Mouse (Mus musculus): ENCODE results near the gene Fgfr2. TPM values are rescaled to one million over a fixed set of nuclear protein-coding genes. Genes with fewer than 3 reads are reported as not detected.

The Fgfr2 gene
- polyA plus RNA-seq, 1 experiment from 2014 or later = 86.9 TPM

- H3K9me3 ChIP-seq (ENCODE audit: control insufficient read depth, low read length) = no peaks in the 10 kb centered on the region
- no peaks in the 10 kb centered on the region for H3K36me3 ChIP-seq (ENCODE audit: control insufficient read depth, insufficient read depth, low read length)
- no peaks in the 10 kb centered on the region for H3K27me3 ChIP-seq (ENCODE audit: control insufficient read depth, insufficient read depth, low read length)
- 90% methylated on average over 8 of the region's 8 CpGs for WGBS
- H3K9ac ChIP-seq (ENCODE audit: low read length) = no peak overlapping the region
- DNase-seq (ENCODE audit: low spot score) = no peak
- no peak for ATAC-seq (ENCODE audit: insufficient read depth, low FRiP score, low TSS enrichment)
- peaks cover 5% of the 10 kb centered on the region; the same call in 1 of the 2 replicates for H3K4me1 ChIP-seq (ENCODE audit: control insufficient read depth, insufficient read depth, low read length)
- no peak overlapping the region for H3K4me2 ChIP-seq (ENCODE audit: low read depth)
- no peak overlapping the region for H3K4me3 ChIP-seq (ENCODE audit: low read depth, low read length)
- no peak overlapping the region for H3K27ac ChIP-seq (ENCODE audit: low read depth, low read length)
Measured at GRCm38 (mm10) chr7:133052819-133053218, 70.3 kb downstream of the Fgfr2 start.

DNA sequence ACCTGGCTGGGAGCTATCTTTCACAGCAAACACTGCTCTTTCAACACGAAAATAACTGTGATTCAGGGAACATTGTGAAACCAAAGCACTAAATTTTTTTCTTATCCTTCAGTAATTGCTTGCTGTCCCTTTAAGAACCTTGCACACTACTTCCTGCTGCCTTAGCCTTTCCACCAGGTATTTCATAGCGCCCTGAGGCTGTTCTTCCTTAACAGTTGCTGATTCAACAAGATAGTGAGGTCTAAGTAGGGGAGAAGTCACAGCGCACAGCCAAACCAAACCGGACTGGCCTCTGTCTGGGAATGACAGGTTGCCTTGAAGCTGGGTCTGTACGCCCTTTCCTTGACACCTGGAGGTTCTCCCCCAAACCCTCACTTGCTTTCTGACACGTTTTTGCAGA, 72.5 kb downstream of the Fgfr2 start:
- no peak for ATAC-seq (ENCODE audit: insufficient read depth, low FRiP score, low TSS enrichment)
- Histone ChIP-seq H3K9me3 (ENCODE audit: control insufficient read depth, low read length) (no peaks in the 10 kb centered on the region), H3K27ac (ENCODE audit: low read depth, low read length) (no peak overlapping the region), H3K36me3 (ENCODE audit: control insufficient read depth, insufficient read depth, low read length) (no peaks in the 10 kb centered on the region), H3K9ac (ENCODE audit: low read length) (no peak overlapping the region), H3K4me3 (ENCODE audit: low read depth, low read length) (no peak overlapping the region), H3K4me1 (ENCODE audit: control insufficient read depth, insufficient read depth, low read length) (peaks cover 5% of the 10 kb centered on the region; the same call in 1 of the 2 replicates), H3K27me3 (ENCODE audit: control insufficient read depth, insufficient read depth, low read length) (no peaks in the 10 kb centered on the region), H3K4me2 (ENCODE audit: low read depth) (no peak overlapping the region)
- WGBS = 82% methylated on average over 6 of the region's 6 CpGs
- no peak for DNase-seq (ENCODE audit: low spot score)

DNA sequence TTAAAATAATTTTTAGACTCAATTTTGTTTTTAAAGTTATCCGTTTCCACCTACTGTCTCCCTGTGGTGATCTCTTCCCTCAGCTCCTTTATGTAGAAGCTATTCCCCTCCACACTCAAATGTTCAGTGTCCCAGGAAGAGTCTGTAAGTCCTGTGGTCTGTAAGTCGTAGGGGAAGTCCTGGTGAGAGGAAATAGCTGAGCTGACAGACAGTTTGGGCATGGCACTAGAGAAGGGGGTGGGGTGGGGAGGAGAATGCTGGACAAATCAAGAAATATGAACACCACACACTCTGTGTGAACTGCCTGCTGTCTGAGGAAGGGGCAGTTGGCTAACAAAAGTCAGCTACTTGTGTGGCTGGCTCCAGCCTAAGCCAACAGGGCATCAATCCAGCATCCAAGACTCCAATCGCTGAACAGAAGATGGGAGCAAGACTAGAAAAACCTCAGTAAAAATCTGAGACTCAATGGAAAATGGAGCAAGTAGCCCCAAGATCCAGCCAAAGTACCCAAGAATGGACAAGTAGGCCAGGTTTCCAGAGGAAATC, 75.0 kb downstream of the Fgfr2 start:
- Histone ChIP-seq H3K4me2 (ENCODE audit: low read depth) (no peak overlapping the region), H3K27ac (ENCODE audit: low read depth, low read length) (no peak overlapping the region), H3K4me3 (ENCODE audit: low read depth, low read length) (no peak overlapping the region), H3K9ac (ENCODE audit: low read length) (no peak overlapping the region), H3K9me3 (ENCODE audit: control insufficient read depth, low read length) (no peaks in the 10 kb centered on the region), H3K36me3 (ENCODE audit: control insufficient read depth, insufficient read depth, low read length) (no peaks in the 10 kb centered on the region), H3K4me1 (ENCODE audit: control insufficient read depth, insufficient read depth, low read length) (peaks cover 5% of the 10 kb centered on the region; the same call in 1 of the 2 replicates), H3K27me3 (ENCODE audit: control insufficient read depth, insufficient read depth, low read length) (no peaks in the 10 kb centered on the region)
- ATAC-seq (ENCODE audit: insufficient read depth, low FRiP score, low TSS enrichment) (no peak), DNase-seq (ENCODE audit: low spot score) (no peak)
- 74% methylated on average over 3 of the region's 3 CpGs for WGBS

DNA sequence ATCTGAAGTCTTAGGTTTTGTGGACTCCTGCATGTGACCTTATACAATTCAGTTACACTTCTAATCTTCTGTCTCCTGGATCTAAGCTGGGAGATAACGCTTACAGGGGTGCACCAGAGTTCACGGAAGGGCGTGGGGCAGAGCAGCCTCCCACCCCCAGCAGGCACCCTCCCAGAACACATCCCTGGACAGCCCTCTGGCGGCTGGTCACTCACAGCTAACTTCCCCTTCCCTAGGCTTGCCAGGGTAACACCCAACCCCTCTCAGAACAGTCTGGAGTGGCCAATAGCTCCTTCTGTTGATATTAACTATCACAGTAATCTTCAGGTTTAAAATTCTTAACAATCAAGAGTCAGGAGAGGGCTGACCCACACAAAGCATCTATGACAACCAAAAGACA, 75.9 kb downstream of the Fgfr2 start:
- no peak overlapping the region for H3K9ac ChIP-seq (ENCODE audit: low read length)

GRCm38 (mm10) chr7:133044721-133045120, 78.4 kb downstream of the Fgfr2 start:
- H3K4me2 ChIP-seq (ENCODE audit: low read depth) = no peak overlapping the region

More for the DNA sequence above, 75.9 kb downstream of the Fgfr2 start:
- Histone ChIP-seq H3K4me3 (ENCODE audit: low read depth, low read length) (no peak overlapping the region), H3K27ac (ENCODE audit: low read depth, low read length) (no peak overlapping the region), H3K4me1 (ENCODE audit: control insufficient read depth, insufficient read depth, low read length) (peaks cover 5% of the 10 kb centered on the region; the same call in 1 of the 2 replicates), H3K36me3 (ENCODE audit: control insufficient read depth, insufficient read depth, low read length) (no peaks in the 10 kb centered on the region), H3K9me3 (ENCODE audit: control insufficient read depth, low read length) (no peaks in the 10 kb centered on the region), H3K27me3 (ENCODE audit: control insufficient read depth, insufficient read depth, low read length) (no peaks in the 10 kb centered on the region), H3K4me2 (ENCODE audit: low read depth) (no peak overlapping the region)
- 86% methylated on average over 4 of the region's 4 CpGs for WGBS
- no peak for ATAC-seq (ENCODE audit: insufficient read depth, low FRiP score, low TSS enrichment)
- no peak for DNase-seq (ENCODE audit: low spot score)

DNA sequence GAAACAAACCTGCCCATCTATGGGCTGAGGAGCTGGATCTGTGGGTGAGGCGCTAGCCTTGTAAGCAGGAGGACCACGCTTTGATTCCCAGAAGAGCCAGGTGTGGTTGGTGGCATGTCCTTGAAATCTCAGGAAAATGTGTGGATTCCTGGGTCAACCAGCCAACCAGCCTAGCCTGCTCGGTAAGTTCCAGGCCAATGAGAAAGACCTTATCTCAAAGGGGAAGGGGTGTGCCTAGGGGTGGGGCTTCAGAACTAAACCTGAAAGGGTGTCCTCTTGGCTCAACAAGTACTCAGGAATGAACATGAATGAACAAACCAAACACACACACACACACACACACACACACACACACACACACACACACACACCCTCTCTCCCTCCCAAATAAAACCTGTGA, 81.4 kb downstream of the Fgfr2 start:
- Histone ChIP-seq H3K4me3 (ENCODE audit: low read depth, low read length) (no peak overlapping the region), H3K9ac (ENCODE audit: low read length) (no peak overlapping the region), H3K27me3 (ENCODE audit: control insufficient read depth, insufficient read depth, low read length) (no peaks in the 10 kb centered on the region), H3K27ac (ENCODE audit: low read depth, low read length) (no peak overlapping the region), H3K4me1 (ENCODE audit: control insufficient read depth, insufficient read depth, low read length) (peaks cover 15% of the 10 kb centered on the region; the same call in 1 of the 2 replicates), H3K4me2 (ENCODE audit: low read depth) (no peak overlapping the region), H3K36me3 (ENCODE audit: control insufficient read depth, insufficient read depth, low read length) (no peaks in the 10 kb centered on the region), H3K9me3 (ENCODE audit: control insufficient read depth, low read length) (no peaks in the 10 kb centered on the region)
- DNase-seq (ENCODE audit: low spot score) (no peak), ATAC-seq (ENCODE audit: insufficient read depth, low FRiP score, low TSS enrichment) (no peak)
- 83% methylated on average over 3 of the region's 3 CpGs for WGBS

More at GRCm38 (mm10) chr7:133044721-133045120, 78.4 kb downstream of the Fgfr2 start:
- no peaks in the 10 kb centered on the region for H3K9me3 ChIP-seq (ENCODE audit: control insufficient read depth, low read length)
- 33% methylated on average over 4 of the region's 4 CpGs for WGBS
- H3K9ac ChIP-seq (ENCODE audit: low read length) = no peak overlapping the region
- peaks cover 12% of the 10 kb centered on the region; the same call in 1 of the 2 replicates for H3K4me1 ChIP-seq (ENCODE audit: control insufficient read depth, insufficient read depth, low read length)
- H3K27ac ChIP-seq (ENCODE audit: low read depth, low read length) = no peak overlapping the region
- no peaks in the 10 kb centered on the region for H3K36me3 ChIP-seq (ENCODE audit: control insufficient read depth, insufficient read depth, low read length)
- H3K4me3 ChIP-seq (ENCODE audit: low read depth, low read length) = no peak overlapping the region
- ATAC-seq (ENCODE audit: insufficient read depth, low FRiP score, low TSS enrichment) (no peak), DNase-seq (ENCODE audit: low spot score) (no peak)
- H3K27me3 ChIP-seq (ENCODE audit: control insufficient read depth, insufficient read depth, low read length) = no peaks in the 10 kb centered on the region

DNA sequence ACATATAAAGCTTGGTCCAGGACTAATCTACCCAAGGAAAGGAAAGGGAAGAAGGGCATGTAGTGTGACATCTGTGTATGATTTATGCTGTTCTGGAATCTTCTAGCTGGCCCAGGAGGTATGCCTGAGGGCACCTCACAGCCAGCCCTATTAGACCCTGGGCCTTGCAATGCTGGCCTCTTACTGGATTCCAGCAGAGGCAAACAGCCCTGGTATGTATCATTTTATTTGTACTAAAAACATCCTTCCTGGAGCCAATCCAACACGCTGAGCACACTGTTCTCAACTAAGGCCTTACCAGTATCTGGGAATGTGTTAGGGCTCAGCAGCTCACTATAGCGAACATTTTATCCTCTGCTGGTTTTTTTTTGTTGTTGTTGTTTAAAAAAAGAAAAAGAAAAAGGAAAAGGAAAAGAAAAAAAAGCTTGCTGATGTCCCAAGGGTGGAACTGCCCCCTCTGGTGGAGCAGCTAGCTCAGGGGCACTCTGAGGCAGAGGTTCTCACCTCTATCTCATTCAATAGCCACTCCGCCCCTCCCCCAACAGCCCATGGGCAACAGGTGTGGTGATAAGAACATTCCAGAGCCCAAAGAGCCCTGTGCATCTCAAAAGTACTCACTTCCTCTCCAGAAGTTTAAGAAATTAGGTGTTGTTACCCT, 82.3 kb downstream of the Fgfr2 start:
- H3K9me3 ChIP-seq (ENCODE audit: control insufficient read depth, low read length) = no peaks in the 10 kb centered on the region
- no peaks in the 10 kb centered on the region for H3K36me3 ChIP-seq (ENCODE audit: control insufficient read depth, insufficient read depth, low read length)
- H3K4me3 ChIP-seq (ENCODE audit: low read depth, low read length) = no peak overlapping the region
- DNase-seq (ENCODE audit: low spot score) (no peak), ATAC-seq (ENCODE audit: insufficient read depth, low FRiP score, low TSS enrichment) (no peak)
- no peak overlapping the region for H3K9ac ChIP-seq (ENCODE audit: low read length)
- H3K4me1 ChIP-seq (ENCODE audit: control insufficient read depth, insufficient read depth, low read length) = peaks cover 19% of the 10 kb centered on the region; the same call in 1 of the 2 replicates
- no peak overlapping the region for H3K4me2 ChIP-seq (ENCODE audit: low read depth)
- no peaks in the 10 kb centered on the region for H3K27me3 ChIP-seq (ENCODE audit: control insufficient read depth, insufficient read depth, low read length)
- H3K27ac ChIP-seq (ENCODE audit: low read depth, low read length) = no peak overlapping the region
- 86% methylated on average over 3 of the region's 3 CpGs for WGBS

- H3K4me2 ChIP-seq (ENCODE audit: low read depth) = no peak overlapping the region
- H3K9ac ChIP-seq (ENCODE audit: low read length) = no peak overlapping the region
- H3K4me3 ChIP-seq (ENCODE audit: low read depth, low read length) = no peak overlapping the region
- H3K36me3 ChIP-seq (ENCODE audit: control insufficient read depth, insufficient read depth, low read length) = no peaks in the 10 kb centered on the region
- H3K9me3 ChIP-seq (ENCODE audit: control insufficient read depth, low read length) = no peaks in the 10 kb centered on the region
- DNase-seq (ENCODE audit: low spot score) (no peak), ATAC-seq (ENCODE audit: insufficient read depth, low FRiP score, low TSS enrichment) (no peak)
- H3K27ac ChIP-seq (ENCODE audit: low read depth, low read length) = no peak overlapping the region
- no peaks in the 10 kb centered on the region for H3K27me3 ChIP-seq (ENCODE audit: control insufficient read depth, insufficient read depth, low read length)
- H3K4me1 ChIP-seq (ENCODE audit: control insufficient read depth, insufficient read depth, low read length) = peaks cover 19% of the 10 kb centered on the region; the same call in 1 of the 2 replicates
- WGBS = 84% methylated on average over 3 of the region's 3 CpGs
Measured at GRCm38 (mm10) chr7:133039556-133040255, 83.4 kb downstream of the Fgfr2 start.
